Mouse (Mus musculus): ENCODE measurements at regions not wholly inside any gene's neighbourhood (a gene's known extent, or its start where the extent isn't known, plus 50 kb on each side); places are given as distances from the start of the nearest gene placed in this dataset.

DNA sequence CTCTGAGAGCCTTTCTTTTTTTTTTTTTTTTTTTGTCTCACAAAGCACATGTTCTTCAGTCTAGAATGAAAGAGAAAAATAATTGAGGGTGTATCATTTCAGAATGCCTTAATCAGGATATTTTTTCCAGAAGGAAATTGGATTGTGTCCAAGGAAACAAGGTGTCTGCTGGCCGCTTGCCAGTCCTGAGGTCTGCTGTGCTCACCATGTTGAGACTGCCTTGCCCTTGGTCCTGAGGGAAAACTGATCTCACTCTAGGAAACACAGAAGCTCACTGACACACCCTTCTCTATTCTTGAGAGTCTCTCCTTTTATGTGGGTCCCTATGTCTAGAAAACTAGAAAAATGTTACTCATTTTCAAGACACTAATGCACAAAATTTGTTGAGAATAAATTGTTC, 1321.4 kb downstream of the Zfp704 start:
- no peak for TF ChIP-seq CTCF (IDR thresholded peaks at IDR 0.05; ENCODE audit: borderline replicate concordance, insufficient read depth, low read depth, low read length)
- TF ChIP-seq POLR2A (IDR thresholded peaks at IDR 0.05; ENCODE audit: borderline replicate concordance, insufficient read depth, low read length), result no peak

All from cerebellum, adult 2 months (tissue).